Comparison of ENCODE assay signal across 7 mouse cellular contexts in the genomic region with DNA sequence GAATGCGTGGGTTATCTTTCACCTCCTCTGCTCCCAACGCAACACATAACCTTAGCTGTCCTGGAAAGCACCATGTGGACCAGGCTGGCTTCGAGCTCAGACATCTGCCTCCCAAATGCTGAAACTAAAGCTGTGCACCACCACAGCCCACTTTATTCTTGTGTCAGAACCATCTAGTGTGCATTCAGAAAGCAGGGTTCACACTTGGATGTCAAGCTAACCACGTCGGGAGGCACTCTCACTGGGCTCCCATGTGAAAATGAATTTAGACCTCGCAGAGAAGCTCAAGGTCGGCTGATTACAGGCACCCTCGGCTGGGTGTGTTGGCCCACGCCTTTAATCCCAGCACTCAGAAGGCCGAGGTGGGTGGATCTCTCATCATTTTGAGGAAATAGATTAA. TPM values are rescaled to one million over a fixed set of nuclear protein-coding genes. Genes with fewer than 3 reads are reported as not detected.
DNase-seq lines count a peak whose midpoint lies in the region; ATAC-seq and TF ChIP-seq lines count a peak whose summit lies in the region.

No protein-coding gene starts in this region.

- TF ChIP-seq POLR2A in embryonic fibroblast, embryonic 13.5 days (IDR thresholded peaks at IDR 0.05; ENCODE audit: low read depth, low read length) = no peak
- no peak for TF ChIP-seq POLR2A in small intestine, adult 2 months (IDR thresholded peaks at IDR 0.05; ENCODE audit: low read depth, low read length)

- peak overlapping the region; percentile 93 for H3K4me2 ChIP-seq in limb, embryonic 11.5 days (ENCODE audit: low read depth, severe bottlenecking)

- H3K36me3 ChIP-seq in limb, embryonic 11.5 days (ENCODE audit: control insufficient read depth, insufficient read depth, low read length) = peaks cover 32% of the 10 kb centered on the region
- peaks cover 25% of the 10 kb centered on the region for H3K36me3 ChIP-seq in small intestine, adult 2 months (ENCODE audit: control insufficient read depth, insufficient read depth, low read length)

- H3K9me3 ChIP-seq in limb, embryonic 11.5 days (ENCODE audit: control insufficient read depth, low read length) = no peaks in the 10 kb centered on the region

- ATAC-seq in limb, embryonic 11.5 days (ENCODE audit: insufficient number of reproducible peaks, low FRiP score, low TSS enrichment, low read depth) = no peak
- no peak for ATAC-seq in frontal cortex, adult (ENCODE audit: low TSS enrichment)

- no peaks in the 10 kb centered on the region for H3K27me3 ChIP-seq in limb, embryonic 11.5 days (ENCODE audit: control insufficient read depth, insufficient read depth, low read length)
- no peaks in the 10 kb centered on the region for H3K27me3 ChIP-seq in small intestine, adult 2 months (ENCODE audit: control insufficient read depth, insufficient read depth, low read length)

- H3K4me3 ChIP-seq in embryonic fibroblast, embryonic 13.5 days (ENCODE audit: insufficient read depth, low read length) = peak overlapping the region; percentile 95
- H3K4me3 ChIP-seq in limb, embryonic 11.5 days (ENCODE audit: low read depth, low read length) = peak overlapping the region; percentile 97
- peak overlapping the region; percentile 99 for H3K4me3 ChIP-seq in small intestine, adult 2 months (ENCODE audit: low read depth, low read length)

- peaks cover 8% of the 10 kb centered on the region for H3K4me1 ChIP-seq in embryonic fibroblast, embryonic 13.5 days (ENCODE audit: control insufficient read depth, insufficient read depth, low read length)
- H3K4me1 ChIP-seq in limb, embryonic 11.5 days (ENCODE audit: control insufficient read depth, insufficient read depth, low read length) = peaks cover 11% of the 10 kb centered on the region
- peaks cover 10% of the 10 kb centered on the region for H3K4me1 ChIP-seq in small intestine, adult 2 months (ENCODE audit: control insufficient read depth, insufficient read depth, insufficient read length, low read length)

- peak; percentile 39 for DNase-seq in ovary, postnatal 36 days (ENCODE audit: low spot score)
- no peak for DNase-seq in ovary, postnatal 10 days (ENCODE audit: low spot score)
- no peak for DNase-seq in limb, embryonic 11.5 days (ENCODE audit: low spot score)
- DNase-seq in left cerebral cortex, adult 11 months (ENCODE audit: low spot score) = no peak

- WGBS in limb, embryonic 11.5 days = 14% methylated on average over 10 of the region's 10 CpGs
- 4% methylated on average over 10 of the region's 10 CpGs for WGBS in small intestine, adult 2 months

- H3K9ac ChIP-seq in limb, embryonic 11.5 days (ENCODE audit: low read length) = peak overlapping the region; percentile 99

- no peak for TF ChIP-seq CTCF in embryonic fibroblast, embryonic 13.5 days (IDR thresholded peaks at IDR 0.05; ENCODE audit: borderline replicate concordance, insufficient read depth, low read length)
- TF ChIP-seq CTCF in small intestine, adult 2 months (IDR thresholded peaks at IDR 0.05; ENCODE audit: extremely low read depth, insufficient read length, insufficient replicate concordance, low read depth, low read length) = no peak

- H3K27ac ChIP-seq in embryonic fibroblast, embryonic 13.5 days (ENCODE audit: insufficient read depth, low read length) = no peak overlapping the region
- H3K27ac ChIP-seq in limb, embryonic 11.5 days (replicated peaks; ENCODE audit: low read depth, low read length) = no peak overlapping the region
- no peak overlapping the region for H3K27ac ChIP-seq in small intestine, adult 2 months (ENCODE audit: insufficient read depth, low read depth, low read length)

RNA-seq across cellular contexts. Expression of a gene that starts 1.2 kb away (rescaled TPM):
- polyA plus RNA-seq in embryonic fibroblast, embryonic 13.5 days (2011; ENCODE audit: insufficient read length, low read depth, missing spikeins) = 1,473 and 1,652 TPM in 2 replicates
- polyA plus RNA-seq in limb, embryonic 11.5 days (2014; fragmentation: Nextera tagmentation; extraction: Ambion mirVana) = 1,441 and 1,453 TPM in 2 replicates
- 571 and 823 TPM in 2 replicates for polyA plus RNA-seq in small intestine, adult 2 months (2012; rRNA removed)
